Mouse (Mus musculus): Measurements from ENCODE around the gene Zfp804a. TPM values are rescaled to one million over a fixed set of nuclear protein-coding genes. Genes with fewer than 3 reads are reported as not detected.

The Zfp804a gene
- polyA plus RNA-seq (2014; fragmentation: Illumina TruSeq; extraction: RNeasy Lipid Tissue Mini Kit (QIAGEN cat#74804); ENCODE audit: low replicate concordance), result 0.52 TPM

DNA sequence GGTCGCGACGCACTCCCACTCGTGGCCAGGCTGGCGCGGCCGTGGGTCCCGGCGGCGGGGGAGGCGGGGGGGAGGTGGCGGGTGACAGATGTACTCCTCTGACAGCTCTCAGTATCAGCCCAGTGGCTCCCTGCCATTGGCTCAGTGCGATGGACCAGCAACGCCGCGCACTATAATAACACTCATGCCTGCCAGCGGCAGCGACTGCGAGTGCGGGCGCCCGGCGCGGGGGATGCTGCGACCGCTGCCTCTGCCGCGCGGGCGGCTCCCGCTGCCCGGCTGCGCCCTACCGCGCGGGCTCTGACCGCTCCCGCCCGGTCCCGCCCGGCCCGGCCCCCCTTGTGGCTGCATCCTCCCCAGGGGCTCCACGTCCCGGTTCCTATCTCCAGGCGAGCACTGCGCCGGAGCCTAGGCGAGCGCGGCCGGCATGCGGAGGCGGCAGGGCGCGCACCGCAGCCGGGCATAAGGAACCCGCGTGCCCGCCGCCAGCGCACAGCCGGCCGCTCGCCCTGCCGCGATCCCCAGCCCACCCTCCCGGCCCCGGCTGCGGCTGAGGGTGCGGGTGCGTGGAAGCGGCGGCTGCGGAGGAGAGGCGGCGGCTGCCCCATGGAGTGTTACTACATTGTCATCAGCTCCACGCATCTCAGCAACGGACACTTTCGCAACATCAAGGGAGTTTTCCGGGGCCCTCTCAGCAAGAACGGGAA, at the start of gene Zfp804a:
Gene Zfp804a (plus strand): TSS at position 38 of the 707 bp plus-strand sequence.

Measured in small intestine, adult 10 weeks (tissue).